Mouse (Mus musculus) E14TG2a.4 (cell line): ENCODE measurements around the gene 1700008O03Rik.

ENCODE experiments used
- CTCF ChIP-seq: conservative IDR thresholded peaks from 2 replicates; pipeline ENCODE4 v1.5.1; 2014; ENCODE audit warnings: low read length
- POU5F1 ChIP-seq: IDR thresholded peaks from 2 replicates; pipeline ENCODE4 v1.6.1; 2014; ENCODE audit warnings: low read length, borderline replicate concordance

DNA sequence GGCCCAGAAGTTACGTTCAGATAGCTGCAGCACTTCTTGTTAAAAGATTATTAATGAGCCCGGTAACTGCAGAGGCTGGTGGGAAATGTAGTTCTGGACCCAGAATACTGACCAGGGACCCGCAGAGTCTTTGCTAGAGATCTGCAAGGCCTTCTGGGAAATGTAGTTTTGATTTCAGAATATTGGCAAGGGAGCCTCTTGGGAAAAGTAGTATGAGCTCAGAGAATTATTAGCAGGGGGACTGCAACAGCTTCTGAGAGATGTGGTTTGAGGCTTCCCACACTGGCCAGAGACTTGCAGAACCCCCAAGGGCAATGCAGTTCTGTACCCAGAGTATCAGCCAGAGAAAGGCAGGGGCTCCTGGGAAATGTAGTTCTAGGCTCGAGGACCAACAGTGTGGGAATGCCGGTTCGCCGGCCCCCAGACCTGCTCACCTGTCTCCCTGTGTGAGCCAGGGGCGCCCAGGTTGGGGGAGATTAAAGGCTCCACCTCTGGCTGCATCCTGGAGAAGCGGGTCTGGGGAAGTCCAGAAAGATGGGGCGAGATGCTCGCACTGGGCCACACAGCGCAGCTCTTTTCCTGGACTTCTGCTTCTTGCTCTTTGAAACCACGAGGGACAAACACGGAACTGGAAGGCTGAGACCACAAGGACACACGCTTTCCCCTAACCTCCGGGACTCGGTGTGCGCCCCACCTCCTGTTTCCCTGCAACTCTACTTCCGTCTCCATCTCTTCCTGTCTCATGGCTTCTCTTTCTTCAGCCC is 11.5 kb downstream of the 1700008O03Rik start:
- TF ChIP-seq CTCF (no peak), POU5F1 (no peak)
